Mouse (Mus musculus) kidney, adult 2 months (tissue): ENCODE measurements at regions not wholly inside any gene's neighbourhood (a gene's known extent, or its start where the extent isn't known, plus 50 kb on each side); places are given as distances from the start of the nearest gene placed in this dataset.

Source experiments
- CTCF ChIP-seq: fragments of 200-500 bp; conservative IDR thresholded peaks from 2 replicates; pipeline ENCODE4 v1.5.1; 2011; ENCODE audit warnings: low read depth, mild to moderate bottlenecking, control low read depth, low read length, moderate library complexity, mixed read lengths; ENCODE audit not compliant: insufficient read depth, insufficient read length
- POLR2A ChIP-seq: fragments of 200-500 bp; IDR thresholded peaks from one replicate; pipeline ENCODE4 v1.6.1; 2011; ENCODE audit warnings: low read depth, low read length, control low read depth

- TF ChIP-seq CTCF = no peak
- no peak for TF ChIP-seq POLR2A
These were observed 84.2 kb upstream of the Cacna2d1 start for GRCm38 (mm10) chr5:15850126-15850801.
